Mouse (Mus musculus) thymus, postnatal 36 days (tissue): ENCODE measurements around the gene Best2.

Experiments used
- DNase-seq, 2 experiments: peaks; one replicate each; pipeline ENCODE4 v3.0.0; 2022; ENCODE audit warnings: mixed read lengths in 2 of 2

Best2 gene

DNA sequence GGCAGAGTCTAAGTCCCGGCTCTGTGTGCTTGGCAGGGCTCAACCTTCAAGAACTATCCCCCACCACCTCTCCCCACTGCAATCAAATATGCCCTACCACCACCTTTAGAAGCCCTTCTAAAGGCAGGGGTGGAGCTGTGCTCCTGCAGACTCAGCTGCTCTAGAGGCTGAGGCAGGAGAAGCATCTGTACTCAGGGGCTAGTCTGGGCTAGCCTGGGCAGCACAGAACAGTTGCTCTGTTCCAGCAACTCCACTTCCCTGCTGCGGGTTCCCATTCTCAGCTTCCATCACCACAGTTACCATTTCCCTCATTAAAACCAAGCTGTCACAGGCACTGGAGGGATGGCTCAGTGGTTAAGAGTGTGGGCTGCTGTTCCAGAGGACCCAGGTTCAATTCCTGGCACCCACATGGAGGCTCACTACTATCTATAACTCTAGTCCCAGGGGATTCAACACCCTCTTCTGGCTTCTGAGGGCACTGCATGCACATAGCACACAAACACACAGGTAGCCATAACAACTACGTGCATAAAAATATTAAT, 7.3 kb upstream of the Best2 start:
- DNase-seq: no peak

DNA sequence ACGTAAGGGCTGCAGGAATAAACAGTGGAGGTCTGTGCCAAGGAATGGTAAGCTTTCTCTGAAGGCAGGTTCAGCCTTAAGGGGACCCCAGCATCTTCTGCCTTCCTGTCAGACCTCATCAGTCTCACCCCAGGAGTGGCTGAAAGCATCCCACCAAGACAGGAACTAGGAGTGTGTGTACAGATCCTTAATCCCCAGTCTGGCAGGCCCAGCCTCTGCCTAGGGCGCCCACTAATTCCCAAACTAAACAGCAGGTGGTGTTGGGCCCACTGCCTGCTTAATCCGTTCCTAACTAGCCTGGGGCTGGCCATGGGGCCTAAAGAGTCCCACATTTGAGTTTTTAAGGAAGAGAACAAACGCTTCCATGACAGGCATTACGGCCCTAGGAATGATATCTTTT, 2.9 kb upstream of the Best2 start:
- DNase-seq: no peak

GRCm38 (mm10) chr8:85016724-85017123, 2.4 kb upstream of the Best2 start:
- DNase-seq: no peak

DNA sequence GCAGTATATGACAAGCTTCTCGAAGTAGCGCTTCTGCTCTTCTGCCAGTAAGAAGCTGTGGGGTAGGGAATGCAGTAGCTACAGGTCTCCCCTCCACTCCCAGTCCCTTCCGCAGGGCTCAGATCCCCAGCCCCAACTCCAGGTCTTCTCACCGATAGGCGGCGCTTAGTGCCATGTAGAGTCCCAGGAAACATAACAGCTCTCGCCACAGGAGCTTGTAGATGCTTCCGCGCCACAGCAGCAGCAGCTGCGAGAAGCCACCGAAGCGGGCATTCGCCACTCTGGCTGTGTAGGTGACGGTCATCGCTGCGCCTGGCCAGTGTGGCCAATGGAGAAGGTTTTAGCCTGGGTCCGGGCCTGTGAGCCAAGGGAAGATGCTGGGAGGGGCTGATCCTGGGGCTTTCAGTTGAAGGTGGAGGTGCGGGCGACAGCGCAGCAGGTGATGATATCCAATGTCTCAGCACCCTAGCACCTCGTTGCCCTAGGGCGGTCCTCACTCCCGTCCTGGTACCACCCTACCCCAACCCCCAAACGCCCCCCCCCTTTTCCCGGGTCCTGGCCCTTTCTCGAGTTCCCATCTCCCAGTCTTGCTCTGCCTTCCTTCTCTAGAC, 996 bp downstream of the Best2 start:
- peak; percentile 83 for DNase-seq

DNA sequence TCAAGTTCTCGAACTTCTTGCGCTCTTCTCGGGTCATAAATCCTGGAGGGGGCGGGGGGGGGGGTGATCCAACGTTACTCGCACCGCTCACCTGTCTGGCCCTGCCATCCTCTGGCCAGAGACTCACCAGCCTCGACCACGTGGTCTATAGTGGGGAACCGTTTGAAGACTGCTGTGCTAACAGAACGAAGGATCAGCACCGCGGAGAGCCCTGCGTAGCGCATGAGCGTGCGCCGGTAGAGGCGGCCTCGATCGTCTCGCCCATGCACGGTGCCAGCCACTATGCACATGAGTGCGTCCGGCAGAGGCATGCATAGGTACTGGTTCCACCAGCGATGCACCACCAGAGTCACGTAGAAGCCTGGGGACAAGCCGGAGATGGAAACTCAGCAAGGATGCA, 3.1 kb downstream of the Best2 start:
- DNase-seq: no peak

GRCm38 (mm10) chr8:85007686-85008085, 6.6 kb downstream of the Best2 start:
- peak; percentile 42 to 45 for DNase-seq

GRCm38 (mm10) chr8:84997649-84998295, 16.6 kb downstream of the Best2 start:
- DNase-seq: peak; percentile 92 to 94

DNA sequence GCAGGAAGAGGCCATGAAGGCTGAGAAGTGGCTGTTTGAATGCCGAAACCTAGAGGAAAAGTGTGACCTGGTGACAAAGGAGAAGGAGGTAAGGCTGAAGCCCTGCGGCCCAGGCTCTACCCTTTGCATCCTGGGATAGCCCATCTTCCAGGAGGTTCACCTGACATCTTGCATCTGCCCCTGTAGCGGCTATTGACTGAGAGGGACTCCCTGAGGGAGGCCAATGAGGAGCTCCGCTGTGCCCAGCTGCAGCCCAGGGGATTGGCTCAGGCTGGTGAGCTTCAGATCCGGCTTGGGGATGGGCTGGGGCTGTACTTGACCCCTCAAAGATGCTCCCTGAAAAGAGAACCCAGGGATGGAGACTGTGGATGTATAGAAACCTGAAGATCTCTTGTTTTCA, 17.4 kb downstream of the Best2 start:
- DNase-seq: no peak

- no peak for DNase-seq
Observed at GRCm38 (mm10) chr8:84995680-84996079, 18.7 kb downstream of the Best2 start.

DNA sequence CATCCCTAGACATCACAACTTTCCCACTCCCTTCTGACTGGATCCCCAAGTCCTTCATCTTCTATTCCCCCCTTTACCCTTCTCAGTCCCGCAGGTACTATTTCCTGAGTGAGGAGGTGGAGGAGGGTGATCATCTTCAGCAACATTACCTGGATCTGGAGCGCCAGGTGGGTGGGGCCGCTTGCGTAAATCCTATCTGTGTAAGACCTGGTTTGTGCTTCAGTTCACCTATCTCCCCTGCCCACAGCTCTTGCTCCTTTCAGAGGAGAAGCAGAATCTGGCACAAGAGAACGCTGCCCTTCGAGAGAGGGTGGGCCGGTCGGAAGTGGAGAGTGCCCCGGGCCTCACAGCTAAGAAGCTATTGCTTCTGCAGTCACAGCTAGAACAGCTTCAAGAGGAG, 20.0 kb downstream of the Best2 start:
- DNase-seq: no peak

GRCm38 (mm10) chr8:84990836-84991235, 23.5 kb downstream of the Best2 start:
- peak in 1 of 2 experiments; percentile 68 for DNase-seq

DNA sequence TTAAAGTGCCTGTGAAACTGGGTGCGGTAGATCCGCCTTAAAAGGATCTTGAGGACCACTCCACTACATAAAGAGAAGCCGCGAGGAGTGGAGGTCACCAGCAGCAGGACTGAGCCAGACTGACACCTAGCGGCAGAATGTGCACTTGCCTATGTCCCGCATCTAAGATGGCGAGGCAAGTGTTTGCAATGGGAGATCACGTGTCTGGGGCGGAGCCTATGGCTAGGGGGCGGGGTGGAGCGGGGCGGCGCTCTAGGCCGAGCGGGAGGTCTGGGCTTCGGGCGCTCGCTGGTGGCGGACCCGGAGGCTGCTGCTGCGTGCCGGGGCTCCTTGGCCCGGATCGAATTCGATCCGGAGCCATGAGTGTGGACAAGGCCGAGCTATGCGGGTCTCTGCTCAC, 24.0 kb downstream of the Best2 start, which contains the start of gene Hook2:
Hook2 (plus strand) TSS at position 255 of the 400 bp plus-strand sequence.
- peak; percentile 96 for DNase-seq

DNA sequence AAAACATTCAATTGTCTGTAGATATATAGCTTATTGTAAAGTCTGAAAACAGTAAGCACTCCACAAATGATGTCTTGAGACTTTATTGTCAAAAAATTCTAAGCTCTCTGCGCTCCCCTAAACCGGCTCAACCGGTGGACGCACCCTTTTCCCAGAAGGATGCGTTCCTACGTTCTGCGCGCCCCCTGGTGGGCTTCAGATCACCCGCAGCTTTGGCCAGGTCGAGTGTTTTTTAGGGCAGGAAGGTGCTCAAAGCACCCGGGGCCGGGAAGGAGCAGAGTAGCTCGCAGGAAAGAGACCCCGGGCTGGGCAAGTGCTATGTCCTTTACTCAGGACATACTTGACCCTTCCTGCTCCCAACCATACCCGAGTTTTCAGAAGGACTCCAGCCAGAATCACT, 24.5 kb downstream of the Best2 start:
- peak; percentile 89 to 92 for DNase-seq

DNA sequence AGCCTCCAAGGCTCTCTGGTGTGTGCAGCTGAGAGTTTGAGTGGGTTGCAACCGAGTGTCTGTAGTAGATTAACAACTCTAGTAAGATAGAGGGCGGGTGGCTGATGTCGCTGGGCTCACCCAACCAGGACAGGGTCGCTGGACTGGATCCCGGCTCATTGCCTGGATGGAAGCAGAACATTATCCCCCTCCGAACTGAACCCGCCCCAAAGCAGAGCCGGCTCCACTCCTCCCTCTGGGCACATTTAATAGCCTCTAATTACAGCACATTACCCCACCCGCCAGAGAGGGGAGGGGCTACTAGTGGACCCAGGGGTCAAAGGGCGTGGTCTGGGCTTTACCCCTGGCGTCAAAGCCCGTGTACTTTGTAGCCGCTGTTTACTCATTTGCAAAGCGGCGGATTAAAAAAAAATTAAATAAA, 25.0 kb downstream of the Best2 start:
- peak in 1 of 2 experiments; percentile 56 for DNase-seq

DNA sequence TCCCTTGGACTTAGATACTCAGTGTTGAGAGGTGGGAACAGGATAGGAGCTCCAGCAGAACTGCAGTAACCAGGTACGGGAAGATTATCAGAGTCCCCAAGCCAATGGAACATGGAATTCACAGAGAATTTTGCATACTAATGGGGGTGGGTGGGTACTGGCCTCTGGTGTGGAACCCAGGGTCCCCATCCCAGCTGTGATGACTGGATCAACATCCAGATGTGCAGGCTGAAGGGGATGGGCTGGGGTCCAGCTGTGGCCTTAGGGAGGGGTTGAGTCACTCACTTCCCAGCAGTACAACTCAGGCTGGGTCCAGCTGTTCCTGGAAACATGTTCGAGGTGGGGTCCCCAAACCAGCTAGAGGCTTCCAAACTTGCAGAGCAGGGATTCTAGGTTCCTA, 26.4 kb downstream of the Best2 start:
- no peak for DNase-seq

- DNase-seq: no peak
Observed at GRCm38 (mm10) chr8:84987388-84987787, 26.9 kb downstream of the Best2 start.

- DNase-seq: no peak
Observed at GRCm38 (mm10) chr8:84986379-84986945, 27.9 kb downstream of the Best2 start.

DNA sequence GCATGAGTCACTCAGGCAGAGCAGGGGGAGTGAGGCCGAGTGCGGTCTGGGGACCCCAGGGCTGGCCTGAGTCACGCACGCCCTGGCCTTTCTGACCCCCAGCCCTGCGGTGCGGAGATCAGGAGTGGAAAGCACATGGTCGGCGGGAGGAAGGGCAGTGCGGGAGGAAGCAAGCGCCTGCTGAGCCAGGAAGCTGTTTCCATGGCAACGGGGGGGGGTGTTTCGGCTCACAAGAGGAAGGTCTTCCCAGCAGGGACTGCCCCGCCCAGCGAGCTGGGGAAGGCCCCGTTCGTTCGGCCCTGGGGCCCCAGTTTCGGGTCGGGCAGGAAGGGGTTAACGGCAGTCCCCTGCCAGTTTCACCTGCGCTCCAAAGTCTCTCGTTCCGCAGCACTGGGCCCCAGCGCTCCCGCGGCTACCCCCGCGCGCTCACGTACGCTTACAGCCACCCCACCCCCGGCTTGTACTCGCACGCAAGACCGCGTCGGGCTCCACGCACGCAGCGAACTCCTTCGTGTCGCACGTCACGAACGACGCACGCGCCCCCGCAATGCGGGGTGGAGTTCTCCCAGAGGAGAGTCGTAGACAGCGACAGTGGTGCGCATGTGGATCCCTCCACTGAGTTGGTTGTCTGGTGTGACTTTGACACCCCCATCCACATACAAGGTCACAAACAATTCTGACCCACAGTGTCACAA, 28.5 kb downstream of the Best2 start:
- DNase-seq: peak; percentile 90 to 92

- no peak for DNase-seq
Observed at GRCm38 (mm10) chr8:84985049-84985683, 29.2 kb downstream of the Best2 start.

GRCm38 (mm10) chr8:84984294-84985048, 29.9 kb downstream of the Best2 start:
- DNase-seq: peak in 1 of 2 experiments; percentile 35

DNA sequence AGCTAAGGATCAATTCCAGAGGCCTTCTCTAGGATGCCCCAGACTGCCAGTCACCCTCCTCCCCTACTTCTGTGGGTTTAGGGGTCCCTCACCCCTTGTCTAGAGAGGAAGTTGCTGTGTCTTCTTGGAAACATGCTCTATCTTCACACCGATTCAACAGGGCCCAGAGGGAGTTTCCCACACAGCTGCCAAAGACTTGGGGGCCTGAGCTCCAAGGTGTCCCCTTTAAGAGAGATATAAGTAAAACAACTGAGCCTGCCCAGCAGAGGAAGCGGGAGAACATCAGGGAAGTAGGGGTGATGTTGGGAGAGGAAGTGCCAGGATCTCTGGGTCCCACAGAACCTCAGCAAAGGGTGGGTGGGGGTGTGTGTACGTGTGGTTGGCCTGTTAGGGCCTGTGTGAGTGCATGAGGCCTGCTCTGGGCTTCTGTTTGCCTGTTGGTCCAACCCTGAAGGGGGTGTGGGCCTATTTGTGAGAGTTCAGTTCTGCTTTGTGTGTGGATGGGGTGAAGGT, 31.8 kb downstream of the Best2 start:
- no peak for DNase-seq
